Mouse (Mus musculus): ENCODE measurements around the gene E130309D02Rik. TPM values are rescaled to one million over a fixed set of nuclear protein-coding genes. Genes with fewer than 3 reads are reported as not detected.

The E130309D02Rik gene
- polyA plus RNA-seq, 1 experiment from 2014 or later, result 62.1 TPM

- peaks cover 83% of the 10 kb centered on the region for H3K36me3 ChIP-seq (replicated peaks)
- peak; percentile 59 for DNase-seq (ENCODE audit: low spot score)
These were observed 15.5 kb downstream of the E130309D02Rik start for GRCm38 (mm10) chr5:143299686-143300085.

DNA sequence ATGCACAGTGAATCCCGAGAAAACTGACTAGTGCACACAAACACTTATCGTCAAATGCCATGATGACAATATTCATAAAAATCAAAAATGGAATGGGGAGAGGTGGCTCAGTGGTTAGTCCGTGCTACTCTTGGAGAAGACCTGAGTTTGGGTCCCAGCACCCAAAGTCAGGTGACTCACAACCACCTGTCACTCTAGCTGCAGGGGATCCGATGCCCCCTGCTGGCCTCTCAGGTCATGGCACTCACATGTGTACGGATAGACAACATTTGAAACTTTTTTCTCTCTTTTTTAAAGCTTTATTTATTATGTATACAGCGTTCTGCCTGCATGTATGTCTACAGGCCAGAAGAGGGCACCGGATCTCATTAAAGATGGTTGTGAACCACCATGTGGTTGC, 16.8 kb downstream of the E130309D02Rik start:
- H3K9me3 ChIP-seq, result 0 out of 2 replicates have a peak, but pooled peaks cover 3% of the 10 kb centered on the region
- H3K27ac ChIP-seq (replicated peaks), result no peak overlapping the region
- H3K4me3 ChIP-seq, result no peak overlapping the region
- H3K4me1 ChIP-seq, result peaks cover 7% of the 10 kb centered on the region
- peaks cover 71% of the 10 kb centered on the region for H3K36me3 ChIP-seq (replicated peaks)
- WGBS, result 93% methylated on average over 7 of the region's 7 CpGs
- peaks cover 21% of the 10 kb centered on the region for H3K27me3 ChIP-seq (replicated peaks; ENCODE audit: low read depth, poor library complexity, severe bottlenecking)
- DNase-seq (ENCODE audit: low spot score), result no peak

More at GRCm38 (mm10) chr5:143299686-143300085, 15.5 kb downstream of the E130309D02Rik start:
- Histone ChIP-seq H3K27ac (replicated peaks) (no peak overlapping the region), H3K4me3 (no peak overlapping the region), H3K27me3 (replicated peaks; ENCODE audit: low read depth, poor library complexity, severe bottlenecking) (peaks cover 8% of the 10 kb centered on the region), H3K4me1 (no peaks in the 10 kb centered on the region), H3K9me3 (0 out of 2 replicates have a peak, but pooled peaks cover 3% of the 10 kb centered on the region)
- 89% methylated on average over 4 of the region's 4 CpGs for WGBS

GRCm38 (mm10) chr5:143297986-143298385, 17.2 kb downstream of the E130309D02Rik start:
- peaks cover 66% of the 10 kb centered on the region for H3K36me3 ChIP-seq (replicated peaks)
- peaks cover 25% of the 10 kb centered on the region for H3K27me3 ChIP-seq (replicated peaks; ENCODE audit: low read depth, poor library complexity, severe bottlenecking)

GRCm38 (mm10) chr5:143295330-143295729, 19.8 kb downstream of the E130309D02Rik start:
- H3K9me3 ChIP-seq, result 0 out of 2 replicates have a peak, but pooled peaks cover 3% of the 10 kb centered on the region
- peaks cover 51% of the 10 kb centered on the region for H3K27me3 ChIP-seq (replicated peaks; ENCODE audit: low read depth, poor library complexity, severe bottlenecking)
- H3K36me3 ChIP-seq (replicated peaks), result peaks cover 40% of the 10 kb centered on the region
- peaks cover 16% of the 10 kb centered on the region for H3K4me1 ChIP-seq
- 97% methylated on average over 2 of the region's 2 CpGs for WGBS
- DNase-seq (ENCODE audit: low spot score), result no peak
- H3K4me3 ChIP-seq, result no peak overlapping the region
- no peak overlapping the region for H3K27ac ChIP-seq (replicated peaks)

More at GRCm38 (mm10) chr5:143297986-143298385, 17.2 kb downstream of the E130309D02Rik start:
- peaks cover 11% of the 10 kb centered on the region for H3K4me1 ChIP-seq
- H3K27ac ChIP-seq (replicated peaks), result no peak overlapping the region
- H3K9me3 ChIP-seq, result 0 out of 2 replicates have a peak, but pooled peaks cover 3% of the 10 kb centered on the region
- WGBS, result 96% methylated on average over 9 of the region's 9 CpGs
- DNase-seq (ENCODE audit: low spot score), result no peak
- no peak overlapping the region for H3K4me3 ChIP-seq

GRCm38 (mm10) chr5:143294862-143295261, 20.3 kb downstream of the E130309D02Rik start:
- Histone ChIP-seq H3K4me3 (no peak overlapping the region), H3K27ac (replicated peaks) (no peak overlapping the region), H3K4me1 (peaks cover 16% of the 10 kb centered on the region), H3K27me3 (replicated peaks; ENCODE audit: low read depth, poor library complexity, severe bottlenecking) (peaks cover 56% of the 10 kb centered on the region), H3K9me3 (0 out of 2 replicates have a peak, but pooled peaks cover 3% of the 10 kb centered on the region), H3K36me3 (replicated peaks) (peaks cover 35% of the 10 kb centered on the region)
- 90% methylated on average over 3 of the region's 3 CpGs for WGBS
- no peak for DNase-seq (ENCODE audit: low spot score)

- Histone ChIP-seq H3K27me3 (replicated peaks; ENCODE audit: low read depth, poor library complexity, severe bottlenecking) (peaks cover 71% of the 10 kb centered on the region), H3K4me3 (peak within 1 kb of the TSS; percentile 56), H3K4me1 (peaks cover 20% of the 10 kb centered on the region), H3K36me3 (replicated peaks) (peaks cover 21% of the 10 kb centered on the region), H3K9me3 (0 out of 2 replicates have a peak, but pooled peaks cover 3% of the 10 kb centered on the region), H3K27ac (replicated peaks) (no peak within 1 kb of the TSS)
- DNase-seq (ENCODE audit: low spot score), result peak; percentile 32
- WGBS, result 4% methylated on average over 38 of the region's 38 CpGs
These were observed 21.8 kb downstream of the E130309D02Rik start, which contains the start of gene Zfp853 for GRCm38 (mm10) chr5:143293404-143293803. Gene Zfp853, minus strand, starts transcription at chr5:143293623.

DNA sequence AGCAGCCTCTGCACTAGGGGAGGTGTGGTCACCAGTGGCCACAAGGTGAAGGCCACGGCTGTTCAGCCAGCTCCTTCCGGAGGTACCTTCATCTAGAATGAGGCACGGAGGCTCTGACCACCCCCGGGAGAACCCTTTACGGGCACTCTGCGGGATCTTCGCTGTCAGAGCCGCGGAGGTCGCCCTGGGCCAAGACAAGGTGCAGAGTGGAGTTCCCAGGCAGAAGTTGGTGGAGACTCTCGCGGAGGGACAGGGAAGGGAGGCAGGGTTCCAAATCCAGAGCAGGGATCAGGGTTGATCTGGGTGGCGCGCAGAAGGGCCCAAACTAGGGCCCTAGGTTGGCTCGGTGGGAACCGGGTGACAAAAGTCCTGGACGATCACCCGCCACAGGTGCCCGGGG, 22.3 kb downstream of the E130309D02Rik start:
- WGBS, result 2% methylated on average over 19 of the region's 19 CpGs
- Histone ChIP-seq H3K9me3 (0 out of 2 replicates have a peak, but pooled peaks cover 3% of the 10 kb centered on the region), H3K4me1 (peaks cover 25% of the 10 kb centered on the region), H3K27ac (replicated peaks) (no peak overlapping the region), H3K36me3 (replicated peaks) (peaks cover 15% of the 10 kb centered on the region), H3K27me3 (replicated peaks; ENCODE audit: low read depth, poor library complexity, severe bottlenecking) (peaks cover 76% of the 10 kb centered on the region), H3K4me3 (peak overlapping the region; percentile 56)
- peak; percentile 38 for DNase-seq (ENCODE audit: low spot score)

DNA sequence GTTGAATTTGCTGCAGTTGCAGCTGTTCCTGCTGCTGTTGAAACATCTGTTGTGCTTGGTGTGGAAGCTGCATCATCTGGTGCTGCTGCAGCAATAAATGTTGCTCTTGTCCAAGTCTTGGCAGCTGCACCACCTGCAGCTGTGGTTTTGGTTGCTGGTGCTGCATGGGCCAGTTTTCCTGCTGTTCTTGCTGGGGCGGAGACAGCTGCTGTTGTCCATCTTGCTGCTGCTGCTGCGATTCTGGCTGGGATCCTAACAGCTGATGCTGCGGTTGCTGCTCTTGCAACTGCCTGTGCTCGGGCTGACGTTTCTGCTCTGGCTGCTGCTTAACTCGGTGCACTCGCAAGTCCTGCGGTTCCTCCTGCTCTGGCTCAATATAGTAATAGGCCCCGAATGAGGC, 25.9 kb downstream of the E130309D02Rik start:
- no peak overlapping the region for H3K27ac ChIP-seq (replicated peaks)
- DNase-seq (ENCODE audit: low spot score), result no peak
- no peak overlapping the region for H3K4me3 ChIP-seq
- no peaks in the 10 kb centered on the region for H3K9me3 ChIP-seq
- 72% methylated on average over 9 of the region's 9 CpGs for WGBS
- H3K4me1 ChIP-seq, result peaks cover 31% of the 10 kb centered on the region
- peaks cover 100% of the 10 kb centered on the region for H3K27me3 ChIP-seq (replicated peaks; ENCODE audit: low read depth, poor library complexity, severe bottlenecking)
- H3K36me3 ChIP-seq (replicated peaks), result no peaks in the 10 kb centered on the region

- Histone ChIP-seq H3K4me3 (peak overlapping the region; percentile 54), H3K27ac (replicated peaks) (no peak overlapping the region), H3K4me1 (peaks cover 25% of the 10 kb centered on the region), H3K9me3 (no peaks in the 10 kb centered on the region), H3K36me3 (replicated peaks) (no peaks in the 10 kb centered on the region), H3K27me3 (replicated peaks; ENCODE audit: low read depth, poor library complexity, severe bottlenecking) (peaks cover 95% of the 10 kb centered on the region)
- no peak for DNase-seq (ENCODE audit: low spot score)
- 11% methylated on average over 9 of the region's 9 CpGs for WGBS
These were observed 26.7 kb downstream of the E130309D02Rik start for GRCm38 (mm10) chr5:143288378-143288911.

DNA sequence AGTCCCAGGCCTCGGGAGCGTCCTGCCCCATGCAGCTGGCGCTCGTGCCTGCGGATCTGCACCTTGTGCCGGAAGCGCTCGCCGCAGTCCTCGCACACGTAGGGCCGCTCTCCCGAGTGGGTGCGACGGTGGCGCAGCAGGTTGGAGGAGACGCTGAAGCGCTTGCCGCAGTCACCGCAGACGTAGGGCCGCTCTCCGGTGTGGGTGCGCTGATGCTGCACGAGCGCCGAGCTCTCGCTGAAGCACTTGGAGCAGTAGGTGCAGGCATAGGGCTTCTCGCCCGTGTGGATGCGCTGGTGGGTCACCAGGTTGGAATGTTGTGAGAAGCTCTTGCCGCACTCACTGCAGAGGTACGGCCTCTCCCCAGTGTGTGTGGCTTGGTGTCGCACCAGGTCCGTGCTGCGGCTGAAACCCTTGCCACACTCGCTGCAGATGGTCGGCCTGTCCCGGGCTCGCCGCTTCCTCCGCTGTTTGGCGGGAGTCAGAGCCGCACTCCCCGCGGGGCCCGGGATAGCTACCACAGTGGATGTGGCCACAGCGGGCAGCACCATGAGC, 27.3 kb downstream of the E130309D02Rik start:
- Histone ChIP-seq H3K27ac (replicated peaks) (peak overlapping the region; percentile 2), H3K36me3 (replicated peaks) (no peaks in the 10 kb centered on the region), H3K9me3 (no peaks in the 10 kb centered on the region), H3K4me3 (peak overlapping the region; percentile 54), H3K27me3 (replicated peaks; ENCODE audit: low read depth, poor library complexity, severe bottlenecking) (peaks cover 89% of the 10 kb centered on the region), H3K4me1 (peaks cover 19% of the 10 kb centered on the region)
- peak; percentile 52 for DNase-seq (ENCODE audit: low spot score)
- WGBS, result 1% methylated on average over 48 of the region's 48 CpGs

GRCm38 (mm10) chr5:143284762-143285161, 30.4 kb downstream of the E130309D02Rik start:
- Histone ChIP-seq H3K27me3 (replicated peaks; ENCODE audit: low read depth, poor library complexity, severe bottlenecking) (peaks cover 70% of the 10 kb centered on the region), H3K9me3 (no peaks in the 10 kb centered on the region), H3K4me1 (peaks cover 15% of the 10 kb centered on the region), H3K36me3 (replicated peaks) (no peaks in the 10 kb centered on the region), H3K4me3 (no peak overlapping the region), H3K27ac (replicated peaks) (no peak overlapping the region)
- no peak for DNase-seq (ENCODE audit: low spot score)
- 42% methylated on average over 6 of the region's 6 CpGs for WGBS

- Histone ChIP-seq H3K27me3 (replicated peaks; ENCODE audit: low read depth, poor library complexity, severe bottlenecking) (peaks cover 56% of the 10 kb centered on the region), H3K36me3 (replicated peaks) (no peaks in the 10 kb centered on the region), H3K4me1 (0 out of 2 replicates have a peak, but pooled peaks cover 3% of the 10 kb centered on the region), H3K9me3 (no peaks in the 10 kb centered on the region), H3K27ac (replicated peaks) (no peak overlapping the region), H3K4me3 (no peak overlapping the region)
- 38% methylated on average over 10 of the region's 10 CpGs for WGBS
- no peak for DNase-seq (ENCODE audit: low spot score)
These were observed 35.9 kb downstream of the E130309D02Rik start for GRCm38 (mm10) chr5:143279247-143279646.

DNA sequence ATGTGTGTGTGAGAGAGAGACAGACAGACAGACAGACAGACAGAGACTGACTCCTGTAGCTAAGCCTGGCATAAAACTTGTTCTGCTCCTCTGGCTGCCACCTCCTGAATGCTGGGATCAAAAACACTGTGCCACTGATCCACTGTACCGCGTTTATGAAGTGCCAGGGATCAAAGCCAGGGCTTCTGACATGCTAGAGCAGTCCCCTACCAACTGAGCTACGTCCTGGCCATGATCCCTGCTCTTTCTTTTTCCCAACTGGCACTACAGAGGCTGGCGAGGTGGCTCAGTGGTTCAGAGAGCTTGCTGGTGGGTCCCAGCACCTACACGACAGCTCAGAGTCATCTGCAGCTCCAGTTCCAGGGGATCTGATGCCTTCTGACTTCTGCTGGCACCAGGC, 39.4 kb downstream of the E130309D02Rik start:
- DNase-seq (ENCODE audit: low spot score), result no peak
- Histone ChIP-seq H3K27ac (replicated peaks) (no peak overlapping the region), H3K4me3 (no peak overlapping the region), H3K27me3 (replicated peaks; ENCODE audit: low read depth, poor library complexity, severe bottlenecking) (peaks cover 50% of the 10 kb centered on the region), H3K4me1 (peaks cover 8% of the 10 kb centered on the region), H3K9me3 (no peaks in the 10 kb centered on the region), H3K36me3 (replicated peaks) (no peaks in the 10 kb centered on the region)
- WGBS, result 59% methylated on average over 5 of the region's 5 CpGs
